Mouse (Mus musculus): ENCODE measurements around the gene Sncb.
A peak's percentile ranks its signal among the peaks of the same experiment; 100 is the strongest.
"Not testable (repeated sequence)": the region's sequence is repeated elsewhere in the genome, so short reads cannot be mapped to it uniquely, and the experiment has no call there.

Gene Sncb

GRCm38 (mm10) chr13:54766192-54766768 lies at the start of gene Sncb:
Sncb (minus strand) TSS chr13:54766595.
- peak in 1 of 2 experiments; percentile 13 for DNase-seq

- DNase-seq = no peak
These were observed 47.0 kb upstream of the Sncb start for GRCm38 (mm10) chr13:54813381-54813780.

DNA sequence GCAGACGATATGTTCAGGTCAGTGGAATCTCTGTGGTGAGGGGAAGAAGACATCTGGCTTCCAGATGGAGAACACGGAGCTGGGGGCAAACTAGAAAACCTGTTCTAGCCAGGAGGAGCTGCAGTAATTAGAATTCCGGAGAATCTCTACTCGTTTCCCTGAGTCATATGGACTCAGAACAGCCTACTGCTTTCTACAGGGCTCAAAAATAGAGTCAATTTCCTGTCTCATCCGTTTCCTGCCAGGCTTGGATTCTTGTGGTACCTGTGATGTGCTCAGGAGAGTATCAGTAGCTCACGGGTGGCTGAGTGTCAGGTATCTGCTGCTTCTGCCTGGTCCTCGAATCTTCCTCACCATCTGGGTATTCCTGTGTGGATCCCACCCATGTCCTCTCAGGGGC lies 45.1 kb upstream of the Sncb start:
- DNase-seq = no peak

DNA sequence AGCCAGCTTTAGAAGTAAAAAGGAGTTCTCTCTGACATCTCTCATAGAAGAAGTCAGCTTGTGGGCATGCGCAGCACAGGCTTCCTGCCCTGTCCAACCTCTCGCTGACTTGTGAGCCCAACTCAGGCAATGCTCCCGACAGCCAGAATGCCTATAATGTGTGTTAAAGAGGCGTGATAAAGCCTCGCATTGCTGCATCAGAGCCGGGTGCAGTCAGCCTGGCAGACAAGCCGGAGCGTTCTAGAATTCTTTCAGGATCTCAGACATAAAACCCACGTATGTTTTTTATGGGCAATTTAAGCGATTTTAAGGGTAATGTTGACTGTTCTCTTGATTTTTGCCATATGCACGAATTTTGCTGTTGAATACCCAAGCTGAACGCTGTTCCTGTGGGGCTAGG lies 41.7 kb upstream of the Sncb start:
- DNase-seq = no peak

GRCm38 (mm10) chr13:54806434-54806976 lies 40.1 kb upstream of the Sncb start:
- DNase-seq = no peak

DNA sequence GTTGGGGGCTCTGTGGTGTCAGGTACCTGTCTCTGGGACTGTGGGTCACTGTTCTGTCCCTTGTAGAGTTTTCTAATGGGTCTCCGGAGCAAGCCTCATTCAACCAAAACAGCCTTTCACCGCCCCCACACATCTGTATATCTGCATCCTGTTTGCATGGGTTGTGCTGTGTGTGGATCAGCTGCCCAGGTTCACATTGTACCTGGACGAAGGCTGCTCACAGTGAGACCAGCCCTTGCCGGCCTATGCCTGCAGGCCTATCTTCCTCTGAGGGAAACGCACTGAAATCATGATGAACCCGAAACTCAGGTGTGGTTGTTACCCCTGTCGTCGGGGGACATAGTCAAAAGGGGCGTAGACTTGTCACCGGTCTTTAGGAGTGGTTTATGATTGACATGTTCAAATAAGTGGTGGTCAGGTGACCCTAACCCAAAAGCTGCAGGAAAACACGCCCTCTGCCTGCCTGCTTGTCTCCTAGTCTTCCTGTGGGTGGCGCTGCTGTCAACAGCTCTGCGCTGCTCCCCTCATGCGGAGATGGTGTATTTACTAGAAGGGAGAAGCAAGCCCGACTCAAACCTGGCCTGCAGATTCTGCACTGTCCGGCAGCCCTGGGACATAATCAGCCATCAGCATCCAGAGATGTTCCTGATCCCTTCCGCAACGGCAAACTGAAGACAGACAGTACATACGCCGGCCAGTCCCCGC lies 38.9 kb upstream of the Sncb start:
- no peak for DNase-seq

GRCm38 (mm10) chr13:54803010-54803409 lies 36.6 kb upstream of the Sncb start:
- DNase-seq = no peak

DNA sequence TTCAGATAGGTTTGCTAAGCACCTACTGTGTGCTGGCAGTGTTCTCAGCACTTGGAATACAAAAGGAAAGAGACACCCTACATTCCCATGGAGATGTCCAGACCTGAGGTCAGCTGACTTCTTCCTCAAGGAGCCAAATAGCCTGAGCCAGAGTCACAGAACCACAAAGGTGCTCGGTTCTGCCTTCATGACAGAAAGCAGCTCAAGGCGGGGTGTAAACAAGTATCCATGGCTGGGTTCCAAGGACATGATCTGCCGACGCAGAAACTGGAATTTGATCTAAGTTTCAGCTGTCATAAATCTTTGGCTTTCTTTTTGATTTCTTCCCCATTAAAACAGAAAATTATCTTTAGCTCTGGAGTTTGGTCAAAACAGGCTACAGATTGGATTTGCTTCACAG lies 33.8 kb upstream of the Sncb start:
- no peak for DNase-seq

GRCm38 (mm10) chr13:54799701-54800100 lies 33.3 kb upstream of the Sncb start:
- DNase-seq = peak; percentile 52 to 64

- no peak for DNase-seq
These were observed 32.3 kb upstream of the Sncb start for GRCm38 (mm10) chr13:54798740-54799139.

DNA sequence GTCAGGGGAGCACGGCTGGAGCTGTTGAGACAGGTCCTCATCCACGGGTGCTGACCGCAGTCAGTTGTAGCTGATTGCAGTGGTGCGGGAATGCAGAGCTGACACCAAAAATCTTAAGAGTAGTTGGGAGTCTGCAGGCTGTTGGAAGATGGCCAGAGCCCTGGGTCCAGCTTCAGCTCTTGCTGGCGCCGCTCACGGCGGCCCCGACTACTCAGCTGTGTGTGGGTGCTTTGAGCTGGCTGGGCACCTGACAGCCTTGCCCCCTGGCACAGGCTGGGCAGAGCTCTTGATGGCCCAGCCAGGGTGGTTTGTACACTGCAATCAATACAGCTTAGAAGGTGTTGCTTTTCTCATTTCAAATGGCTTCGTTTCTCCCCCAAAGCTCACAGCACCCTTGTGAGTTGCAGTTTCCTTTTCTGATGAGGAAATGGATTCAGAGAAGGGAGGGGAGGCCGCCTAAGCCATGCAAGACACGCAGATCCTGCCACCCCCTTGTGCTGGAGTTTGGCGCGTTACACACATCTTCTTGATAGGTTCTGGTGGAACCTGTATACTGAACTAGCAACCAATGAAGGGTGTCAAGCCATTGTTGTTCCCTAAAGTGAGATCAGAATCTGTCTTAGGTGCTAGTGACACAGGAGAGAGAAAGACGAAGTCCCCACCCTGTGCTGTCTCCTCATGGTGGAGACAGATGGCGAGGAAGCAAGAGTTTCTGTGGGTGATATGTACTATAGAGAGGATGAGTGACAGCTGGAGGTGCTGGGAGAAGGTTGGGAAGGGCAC lies 31.7 kb upstream of the Sncb start:
- no peak for DNase-seq

DNA sequence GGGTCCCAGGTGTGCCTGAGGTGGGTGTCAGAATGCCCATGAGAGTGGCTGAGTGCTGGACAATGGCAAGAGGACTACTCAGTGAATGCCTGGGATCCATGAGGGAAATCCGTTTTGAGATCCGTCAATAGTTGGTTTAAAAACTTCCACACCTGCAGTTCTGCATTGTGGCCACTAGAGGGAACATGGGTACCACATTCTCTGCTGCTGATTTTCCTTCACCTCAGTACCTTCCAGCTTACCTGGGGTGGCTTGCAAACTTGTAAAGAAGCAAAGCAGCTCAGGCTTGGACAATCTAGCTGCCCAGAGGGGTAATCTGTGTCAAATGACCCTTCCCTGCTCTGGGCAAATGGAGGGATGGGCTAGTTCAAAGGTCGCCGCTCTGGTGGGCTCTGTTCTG lies 31.0 kb upstream of the Sncb start:
- peak; percentile 24 to 28 for DNase-seq

GRCm38 (mm10) chr13:54794843-54795242 lies 28.4 kb upstream of the Sncb start:
- DNase-seq = no peak

DNA sequence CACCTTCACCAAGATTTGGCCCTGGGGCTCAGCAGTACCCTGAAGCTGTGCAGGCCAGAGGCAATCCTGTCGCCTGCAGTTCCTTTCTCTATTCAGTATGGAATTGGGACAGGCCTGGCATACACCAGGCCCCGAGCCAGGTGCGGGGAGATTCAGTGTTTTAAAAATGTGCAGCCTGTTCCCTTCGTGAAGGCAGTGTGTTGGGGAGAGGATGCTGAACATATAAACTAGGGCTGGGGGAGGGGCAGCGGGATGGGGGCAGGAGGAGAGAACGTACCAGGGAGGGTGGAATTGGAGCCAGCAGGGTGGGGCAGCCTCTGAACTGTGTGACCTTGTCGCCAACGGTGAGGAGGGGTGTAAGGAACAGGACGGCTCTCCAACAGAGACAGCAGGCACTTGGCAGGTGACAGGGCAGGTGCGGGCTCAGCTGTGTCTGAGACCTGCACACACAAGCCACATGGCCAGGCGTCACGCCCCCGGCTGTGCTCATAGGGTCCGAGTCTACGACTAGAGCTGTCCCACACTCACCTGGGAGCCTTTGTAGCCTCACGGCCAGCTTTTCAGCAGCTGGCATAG lies 27.7 kb upstream of the Sncb start:
- no peak for DNase-seq

DNA sequence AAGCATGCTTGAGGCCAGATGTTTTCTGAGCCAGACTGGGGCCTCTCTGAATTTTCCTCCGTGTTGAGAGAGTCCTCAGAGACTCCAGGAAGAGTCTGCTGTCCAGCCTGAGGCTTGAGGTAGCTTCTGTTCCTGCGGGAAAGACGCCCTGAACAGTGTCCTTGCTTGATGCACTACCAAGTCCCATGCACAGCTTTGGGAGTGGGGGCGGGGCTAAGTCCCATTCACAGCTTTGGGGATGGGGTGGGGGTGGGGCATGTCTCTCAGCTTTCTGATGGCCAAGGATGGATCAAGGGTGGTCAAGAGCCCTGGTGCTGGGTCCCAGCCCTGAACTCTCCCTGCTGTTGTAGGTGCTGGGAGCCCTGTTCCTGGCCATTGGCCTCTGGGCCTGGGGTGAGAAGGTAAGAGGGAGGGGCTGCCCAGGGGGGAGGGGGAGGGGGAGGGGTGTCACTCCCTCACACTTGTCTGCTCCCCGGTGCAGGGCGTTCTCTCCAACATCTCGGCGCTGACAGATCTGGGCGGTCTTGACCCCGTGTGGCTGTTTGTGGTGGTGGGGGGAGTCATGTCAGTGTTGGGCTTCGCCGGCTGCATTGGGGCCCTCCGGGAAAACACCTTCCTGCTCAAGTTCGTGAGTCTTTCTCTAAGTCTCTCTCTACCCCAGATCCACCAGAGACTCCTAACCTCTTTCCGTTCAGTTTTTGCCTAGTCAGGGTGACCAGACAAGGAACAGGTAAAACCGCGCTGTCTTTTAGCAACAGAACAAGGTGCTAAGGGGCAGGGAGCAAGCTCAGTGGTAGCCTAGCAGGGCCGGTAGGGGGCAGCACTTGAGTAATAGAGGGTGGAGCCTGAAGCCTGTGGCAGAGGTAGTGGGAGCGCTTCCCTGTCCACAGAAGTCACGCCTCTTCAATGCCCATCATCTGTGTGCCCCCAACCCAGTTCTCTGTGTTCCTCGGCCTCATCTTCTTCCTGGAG lies 26.1 kb upstream of the Sncb start:
- DNase-seq = no peak

DNA sequence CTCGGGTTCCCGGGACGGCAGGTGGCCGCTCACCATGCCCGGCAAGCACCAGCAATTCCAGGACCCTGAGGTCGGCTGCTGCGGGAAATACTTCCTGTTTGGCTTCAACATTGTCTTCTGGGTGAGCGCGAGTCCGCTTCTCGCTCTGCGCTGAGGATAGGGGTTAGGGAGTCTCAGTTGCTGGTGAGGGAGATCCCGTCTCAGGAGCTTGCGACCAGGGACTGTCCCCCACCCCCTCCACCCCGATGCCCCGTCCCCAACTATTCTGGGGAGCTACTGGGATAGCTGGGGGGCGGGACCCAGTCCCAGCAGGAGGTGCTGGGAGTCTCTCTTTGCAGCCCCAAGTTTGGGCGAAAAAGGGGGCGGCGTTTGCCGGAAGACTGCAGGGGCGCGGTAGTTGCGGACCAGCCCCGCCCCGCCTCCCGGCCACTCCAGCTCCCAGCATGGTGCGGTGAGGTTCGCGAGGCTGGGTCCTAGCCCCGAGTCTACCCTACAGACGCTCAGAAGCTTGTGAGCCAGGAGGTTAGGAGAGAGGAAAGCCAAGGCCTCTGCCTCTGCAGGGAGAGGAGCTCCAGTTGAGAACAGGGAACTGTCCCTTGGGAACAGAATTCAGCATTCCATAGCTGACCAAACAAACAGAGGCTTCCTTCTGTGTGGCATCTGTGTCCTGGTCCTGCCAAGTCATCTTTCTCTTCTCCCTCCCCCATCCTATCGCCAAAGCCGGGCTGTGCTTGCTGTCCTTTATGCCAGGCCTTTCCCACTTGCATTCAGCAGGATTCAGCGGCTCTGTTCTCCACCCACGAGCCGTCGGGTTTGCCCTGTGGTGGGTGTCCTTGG lies 23.4 kb upstream of the Sncb start:
- peak; percentile 61 to 75 for DNase-seq

GRCm38 (mm10) chr13:54788740-54789560 lies 22.6 kb upstream of the Sncb start, which contains the start of gene Tspan17:
Tspan17 (plus strand) TSS chr13:54789377.
- peak; percentile 99 for DNase-seq

DNA sequence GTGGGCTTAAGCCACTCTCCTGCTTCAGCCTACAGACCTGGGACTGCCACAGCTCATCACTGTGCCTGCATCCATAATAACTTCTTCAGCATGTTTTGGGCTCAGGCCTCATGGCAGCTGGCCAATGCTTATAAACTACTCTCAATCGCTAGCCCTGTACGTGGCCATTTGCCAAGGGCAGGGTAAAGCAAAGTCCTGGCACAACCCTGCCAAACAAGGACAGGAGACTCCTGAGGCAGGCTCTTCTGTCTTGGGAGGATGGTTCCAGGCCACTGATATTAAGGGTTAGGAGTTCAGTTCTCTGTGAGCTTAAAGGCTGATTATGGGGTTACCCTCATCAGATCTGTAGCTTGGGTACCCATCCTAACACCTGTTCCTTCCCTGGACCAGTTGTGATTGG lies 21.2 kb upstream of the Sncb start:
- not testable (repeated sequence) for DNase-seq

DNA sequence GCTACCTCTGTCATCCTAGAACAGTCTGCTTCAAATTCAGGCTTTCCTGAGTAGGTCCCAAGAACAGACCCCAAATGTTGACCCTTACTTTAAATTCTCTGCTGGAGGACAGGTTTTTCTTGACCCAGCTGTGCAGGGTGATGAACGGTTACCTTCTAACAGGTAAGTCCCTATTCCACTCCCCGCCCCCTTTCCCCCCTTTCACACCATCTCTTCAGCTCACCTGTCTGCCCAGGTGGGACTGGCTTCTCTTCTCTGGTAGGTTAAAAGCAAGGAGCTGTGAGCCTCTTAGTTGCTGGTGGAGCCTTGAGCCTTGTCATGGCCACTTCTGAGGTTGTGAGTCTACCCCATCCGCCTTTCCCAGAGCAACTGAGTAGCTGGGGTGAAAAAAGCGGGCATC lies 17.3 kb upstream of the Sncb start, which contains the start of gene Eif4e1b:
Eif4e1b (plus strand) TSS at position 301 of the 400 bp plus-strand sequence.
- no peak for DNase-seq

GRCm38 (mm10) chr13:54783235-54783634 lies 16.8 kb upstream of the Sncb start:
- DNase-seq = no peak
